Mouse (Mus musculus) kidney, adult 18-20 months (tissue): ENCODE data around the gene Ggt1.
"Not testable (repeated sequence)": the region's sequence is repeated elsewhere in the genome, so short reads cannot be mapped to it uniquely, and the experiment has no call there.

Source experiments
- DNase-seq: peaks from one replicate; pipeline ENCODE4 v3.0.0; 2021

Ggt1 gene

GRCm38 (mm10) chr10:75561071-75561654, at the start of gene Ggt1:
Gene Ggt1, plus strand, starts transcription at chr10:75561604.
- DNase-seq = no peak

- DNase-seq = no peak
Measured at GRCm38 (mm10) chr10:75511897-75512296, 49.5 kb upstream of the Ggt1 start.

GRCm38 (mm10) chr10:75512796-75513195, 48.6 kb upstream of the Ggt1 start:
- peak; percentile 75 for DNase-seq

GRCm38 (mm10) chr10:75513306-75514067, 47.9 kb upstream of the Ggt1 start:
- no peak for DNase-seq

GRCm38 (mm10) chr10:75514361-75514760, 47.0 kb upstream of the Ggt1 start:
- no peak for DNase-seq

- peak; percentile 53 for DNase-seq
Measured at GRCm38 (mm10) chr10:75515216-75516037, 46.0 kb upstream of the Ggt1 start.

GRCm38 (mm10) chr10:75516038-75516723, 45.2 kb upstream of the Ggt1 start:
- peak; percentile 62 for DNase-seq

GRCm38 (mm10) chr10:75516724-75517072, 44.7 kb upstream of the Ggt1 start:
- DNase-seq = no peak

GRCm38 (mm10) chr10:75517073-75517757, 44.2 kb upstream of the Ggt1 start, which contains the start of gene Snrpd3:
Gene Snrpd3, plus strand, starts transcription at chr10:75517551.
- peak; percentile 93 for DNase-seq

GRCm38 (mm10) chr10:75517758-75518143, 43.7 kb upstream of the Ggt1 start, which contains the start of gene Gucd1:
Gene Gucd1, minus strand, starts transcription at chr10:75517972.
- peak; percentile 96 for DNase-seq

- no peak for DNase-seq
Measured at GRCm38 (mm10) chr10:75520581-75520980, 40.8 kb upstream of the Ggt1 start.

- DNase-seq = no peak
Measured at GRCm38 (mm10) chr10:75521643-75522042, 39.8 kb upstream of the Ggt1 start.

GRCm38 (mm10) chr10:75525450-75525849, 36.0 kb upstream of the Ggt1 start:
- not testable (repeated sequence) for DNase-seq

- no peak for DNase-seq
Measured at GRCm38 (mm10) chr10:75530322-75530721, 31.1 kb upstream of the Ggt1 start.

- no peak for DNase-seq
Measured at GRCm38 (mm10) chr10:75531532-75532090, 29.8 kb upstream of the Ggt1 start.

GRCm38 (mm10) chr10:75534216-75534615, 27.2 kb upstream of the Ggt1 start:
- DNase-seq = no peak

GRCm38 (mm10) chr10:75534934-75535333, 26.5 kb upstream of the Ggt1 start:
- DNase-seq = no peak

GRCm38 (mm10) chr10:75535423-75535822, 26.0 kb upstream of the Ggt1 start:
- DNase-seq = no peak

GRCm38 (mm10) chr10:75536123-75536522, 25.3 kb upstream of the Ggt1 start:
- DNase-seq = no peak

- DNase-seq = no peak
Measured at GRCm38 (mm10) chr10:75547901-75548300, 13.5 kb upstream of the Ggt1 start.

GRCm38 (mm10) chr10:75548486-75548885, 12.9 kb upstream of the Ggt1 start:
- no peak for DNase-seq

- DNase-seq = no peak
Measured at GRCm38 (mm10) chr10:75549886-75550285, 11.5 kb upstream of the Ggt1 start.
